Mouse (Mus musculus): ENCODE data around the gene Bfsp2.
"Not testable (repeated sequence)": the region's sequence is repeated elsewhere in the genome, so short reads cannot be mapped to it uniquely, and the experiment has no call there.

The Bfsp2 gene

DNA sequence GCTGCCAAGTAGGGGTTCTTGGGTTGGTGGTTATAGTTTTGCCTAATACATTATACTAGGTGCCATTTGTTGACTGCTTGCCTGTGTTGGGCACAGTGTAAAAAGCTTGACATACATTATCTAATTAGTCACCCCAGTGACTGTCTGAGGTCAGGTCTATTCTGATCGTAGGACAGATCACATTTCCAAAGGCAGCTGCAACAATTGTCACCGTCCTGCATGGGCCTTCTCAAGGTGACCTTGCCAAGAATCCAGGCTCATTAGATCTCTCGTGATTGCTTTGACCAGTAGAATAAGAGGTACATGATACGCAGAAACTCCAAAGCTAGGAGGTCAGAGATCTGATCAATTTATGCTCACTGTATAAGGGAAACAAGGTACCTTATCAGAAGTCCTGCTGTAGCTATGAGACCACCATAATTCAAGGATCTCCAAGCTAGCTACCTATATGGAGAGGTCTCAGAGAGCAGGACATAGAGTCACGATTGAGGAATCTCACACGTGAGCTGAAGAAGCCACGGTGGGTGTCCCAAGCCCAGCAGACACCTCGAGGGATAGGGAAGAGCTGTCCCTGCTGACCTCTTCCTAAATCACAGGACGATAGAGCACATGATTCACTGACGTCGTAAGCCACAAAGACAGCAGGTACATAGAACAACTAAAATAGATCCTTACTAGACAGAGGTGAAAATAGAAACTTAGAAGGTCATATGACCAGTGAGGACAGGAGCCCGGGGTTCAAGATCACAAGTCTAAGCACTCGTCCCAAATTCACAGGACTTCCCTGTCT is 49.6 kb downstream of the Bfsp2 start:
- no peak for DNase-seq (ENCODE audit: low spot score in 2 of 2)

- DNase-seq (ENCODE audit: low spot score in 2 of 2) = no peak
Measured at GRCm38 (mm10) chr9:103426425-103426824, 53.8 kb downstream of the Bfsp2 start.

DNA sequence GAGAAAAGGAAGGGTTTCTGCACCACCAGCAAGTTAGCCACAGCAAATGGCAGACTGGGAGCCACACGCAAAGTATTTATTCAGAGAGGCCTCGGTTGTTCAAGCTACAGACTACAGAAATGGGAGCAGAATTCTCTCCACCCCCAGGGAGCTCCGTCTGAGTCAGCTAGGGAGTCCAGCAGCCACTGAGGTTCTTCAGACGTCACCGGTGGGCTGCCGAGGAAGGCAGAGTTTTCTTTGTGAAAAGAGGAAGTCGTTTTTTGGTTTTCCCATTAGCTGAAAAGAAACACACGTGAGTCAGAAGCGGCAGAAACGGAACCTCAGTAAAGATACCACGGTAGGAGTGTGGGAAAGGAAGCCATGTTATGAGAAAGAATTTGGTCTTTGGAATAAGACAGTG is 55.4 kb downstream of the Bfsp2 start:
- DNase-seq (ENCODE audit: low spot score in 2 of 2) = no peak

DNA sequence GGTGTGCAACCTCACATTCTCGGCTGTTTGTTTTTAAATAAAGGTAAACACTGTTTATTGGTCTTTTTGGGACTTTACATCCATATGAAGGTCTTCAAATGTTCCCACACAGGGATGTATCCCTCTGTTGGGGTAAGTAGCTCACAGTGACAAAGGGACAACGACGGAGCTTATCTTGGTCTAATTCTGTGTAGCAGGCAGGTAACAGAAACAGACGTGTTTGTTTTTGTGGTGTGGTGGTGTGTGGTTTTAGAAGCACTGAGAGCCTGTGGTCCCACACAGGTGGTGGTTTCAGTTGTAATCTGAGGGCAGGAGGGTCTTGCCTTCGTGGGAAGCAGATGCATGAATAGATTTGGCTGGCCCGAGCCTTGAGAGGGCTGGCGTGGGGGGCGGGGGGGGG is 56.3 kb downstream of the Bfsp2 start:
- DNase-seq (ENCODE audit: low spot score in 2 of 2) = no peak

DNA sequence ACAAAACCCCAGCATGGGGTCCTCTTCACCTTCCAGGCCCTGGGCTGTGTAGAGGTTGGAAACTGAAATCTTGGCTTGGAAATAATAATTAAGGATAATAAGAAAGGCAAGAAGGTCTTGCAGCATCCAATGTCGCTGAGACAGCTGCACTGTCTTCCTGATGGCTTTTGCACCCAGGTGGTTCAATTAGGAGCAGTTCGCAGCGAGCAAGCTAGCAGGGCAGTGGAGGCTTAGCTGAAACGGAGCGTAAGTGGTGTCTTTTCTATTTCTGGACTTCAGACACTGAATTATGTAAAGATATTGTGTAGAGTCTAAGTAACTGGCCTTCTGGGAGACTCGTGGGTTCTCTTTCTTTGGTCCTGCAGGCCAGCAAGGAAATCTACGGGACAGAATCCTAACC is 56.8 kb downstream of the Bfsp2 start:
- no peak for DNase-seq (ENCODE audit: low spot score in 2 of 2)

GRCm38 (mm10) chr9:103422847-103423246 is 57.4 kb downstream of the Bfsp2 start:
- no peak for DNase-seq (ENCODE audit: low spot score in 2 of 2)

- no peak for DNase-seq (ENCODE audit: low spot score in 2 of 2)
Measured at GRCm38 (mm10) chr9:103420844-103421243, 59.4 kb downstream of the Bfsp2 start.

DNA sequence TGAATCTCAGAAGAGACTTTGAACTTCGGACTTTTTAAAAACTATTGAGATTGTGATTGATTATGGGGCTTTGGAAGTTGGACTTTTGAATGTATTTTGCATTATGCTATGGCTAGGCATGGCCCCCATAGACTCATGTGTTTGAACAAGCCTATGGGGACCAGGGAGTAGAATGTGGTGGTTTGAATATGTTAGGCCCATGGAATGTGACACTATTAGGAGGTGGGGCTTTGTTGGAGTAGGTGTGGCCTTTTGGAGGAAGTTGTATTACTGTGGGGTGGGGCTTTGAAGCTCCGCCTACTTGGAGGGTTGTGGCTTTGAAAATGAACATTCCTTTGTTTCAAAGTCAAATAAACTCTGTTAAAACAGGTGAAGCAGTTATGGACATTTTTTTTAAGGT is 61.4 kb downstream of the Bfsp2 start:
- no peak for DNase-seq (ENCODE audit: low spot score in 2 of 2)

GRCm38 (mm10) chr9:103418267-103418666 is 62.0 kb downstream of the Bfsp2 start:
- DNase-seq (ENCODE audit: low spot score in 2 of 2) = not testable (repeated sequence)

DNA sequence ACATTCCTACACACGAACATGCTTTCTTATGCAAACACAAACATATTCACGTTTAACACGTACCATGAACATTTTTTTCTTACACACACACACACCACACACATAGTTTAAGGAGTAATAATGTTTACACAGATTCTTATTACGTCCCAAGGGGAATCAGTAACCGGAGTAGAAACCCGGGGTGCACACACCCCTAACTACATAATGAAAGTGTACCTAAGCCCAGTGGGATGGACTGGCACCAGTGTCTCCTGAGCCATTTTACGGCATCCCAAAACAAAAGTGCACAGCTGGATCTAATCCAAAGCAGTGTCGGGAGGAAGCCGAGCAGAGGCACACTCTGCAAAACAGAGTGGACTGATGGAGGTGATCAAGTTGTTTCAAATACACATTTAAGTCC is 66.8 kb downstream of the Bfsp2 start:
- no peak for DNase-seq (ENCODE audit: low spot score in 2 of 2)

DNA sequence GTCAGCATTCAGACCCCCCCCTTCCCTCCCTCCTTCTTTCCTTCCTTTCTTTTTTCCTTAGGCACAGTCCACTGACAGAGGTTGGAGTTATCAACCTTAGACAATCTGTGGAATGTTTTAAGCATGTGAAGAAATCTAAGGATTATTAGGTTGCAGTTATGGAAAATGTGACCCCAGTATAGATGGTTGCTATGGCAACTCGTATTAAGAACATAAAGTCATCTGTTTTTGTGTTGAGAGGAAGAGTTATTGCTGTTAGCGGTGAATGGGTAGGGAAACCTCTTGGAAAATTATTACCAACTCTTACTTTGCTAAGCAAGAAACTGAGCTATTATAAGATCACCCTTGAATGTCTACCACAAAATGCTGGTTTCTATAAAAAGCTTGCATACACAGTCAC is 71.1 kb downstream of the Bfsp2 start:
- DNase-seq (ENCODE audit: low spot score in 2 of 2) = no peak

DNA sequence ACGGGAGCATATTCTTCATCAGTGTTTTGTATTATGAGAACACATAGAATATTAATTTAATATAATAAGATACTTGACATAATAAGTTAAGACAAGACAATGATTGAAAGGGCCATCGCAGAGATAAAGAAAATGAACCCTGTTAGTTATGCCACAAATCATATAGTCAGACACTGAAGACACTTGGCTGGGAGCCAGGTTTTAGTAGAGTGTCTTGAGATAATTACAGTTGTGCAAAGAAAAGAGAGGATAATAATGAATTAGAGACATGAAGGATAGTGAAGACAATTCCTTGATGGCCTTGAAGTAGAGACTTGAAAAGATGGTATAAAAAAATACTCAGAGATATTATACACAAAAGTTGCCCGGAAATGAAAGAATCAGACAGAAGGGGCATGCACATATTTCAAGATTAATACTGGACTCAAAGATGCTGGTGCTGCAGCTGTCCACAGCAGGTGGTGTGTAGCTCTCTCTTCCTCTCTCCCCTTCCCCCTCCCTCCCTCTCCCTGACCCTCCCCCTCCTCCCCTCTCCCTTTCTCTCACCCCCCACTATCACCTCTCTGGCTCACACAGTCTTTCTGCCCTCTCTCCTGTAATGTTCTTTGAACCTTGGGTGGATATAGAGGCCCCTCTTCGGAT is 72.0 kb downstream of the Bfsp2 start:
- no peak for DNase-seq (ENCODE audit: low spot score in 2 of 2)

DNA sequence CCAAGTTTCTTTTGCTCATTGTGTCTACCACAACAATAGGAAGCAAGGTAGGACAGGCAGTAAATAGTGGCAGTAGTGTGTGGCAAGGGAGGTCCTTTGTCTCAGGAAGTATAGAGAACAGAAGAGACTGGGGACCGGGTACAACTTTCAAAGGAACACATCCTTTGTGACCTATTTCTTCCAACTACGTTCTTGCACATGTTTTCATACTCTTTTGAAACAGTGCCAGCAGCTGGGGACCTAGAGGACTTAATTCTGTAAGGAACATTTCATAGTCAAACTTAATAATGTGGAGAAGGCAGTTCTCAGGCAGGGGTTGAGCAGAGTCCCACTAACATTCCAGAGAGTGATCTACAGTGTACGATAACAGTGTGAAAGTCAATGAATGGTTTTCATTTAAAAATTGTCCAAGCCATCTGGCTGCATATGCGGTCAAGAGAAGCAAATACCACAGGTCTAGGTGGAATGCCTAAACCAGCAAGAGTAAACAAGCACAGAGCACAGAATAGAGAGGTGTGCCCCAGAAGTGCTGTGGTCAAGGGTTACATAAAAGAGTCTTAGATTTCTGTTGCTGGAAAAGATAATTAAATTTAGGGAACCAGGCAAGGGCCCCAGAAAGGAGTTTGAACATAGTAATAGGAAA is 76.8 kb downstream of the Bfsp2 start:
- DNase-seq (ENCODE audit: low spot score in 2 of 2) = no peak

- peak; percentile 5 to 12 for DNase-seq (ENCODE audit: low spot score in 2 of 2)
Measured at GRCm38 (mm10) chr9:103398509-103399157, 81.6 kb downstream of the Bfsp2 start.

DNA sequence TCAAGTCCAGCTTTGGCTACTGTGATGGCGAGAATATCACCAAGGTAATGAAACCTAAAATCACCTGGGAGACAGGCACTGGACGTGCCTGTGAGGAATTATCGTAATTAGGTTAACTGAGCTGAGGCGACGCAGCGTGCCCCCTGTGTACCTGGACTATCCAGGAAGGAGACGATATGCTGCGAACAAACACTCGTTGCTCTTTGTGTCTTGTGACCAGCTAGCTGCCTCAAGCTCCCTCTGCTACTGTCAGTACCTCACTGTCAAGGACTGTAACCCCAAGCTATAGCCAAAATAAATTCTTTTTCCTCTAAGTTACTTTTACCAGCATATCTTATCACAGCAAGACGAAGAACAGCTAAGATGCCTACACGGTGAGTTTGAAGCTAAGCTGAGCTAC is 87.0 kb downstream of the Bfsp2 start:
- no peak for DNase-seq (ENCODE audit: low spot score in 2 of 2)

DNA sequence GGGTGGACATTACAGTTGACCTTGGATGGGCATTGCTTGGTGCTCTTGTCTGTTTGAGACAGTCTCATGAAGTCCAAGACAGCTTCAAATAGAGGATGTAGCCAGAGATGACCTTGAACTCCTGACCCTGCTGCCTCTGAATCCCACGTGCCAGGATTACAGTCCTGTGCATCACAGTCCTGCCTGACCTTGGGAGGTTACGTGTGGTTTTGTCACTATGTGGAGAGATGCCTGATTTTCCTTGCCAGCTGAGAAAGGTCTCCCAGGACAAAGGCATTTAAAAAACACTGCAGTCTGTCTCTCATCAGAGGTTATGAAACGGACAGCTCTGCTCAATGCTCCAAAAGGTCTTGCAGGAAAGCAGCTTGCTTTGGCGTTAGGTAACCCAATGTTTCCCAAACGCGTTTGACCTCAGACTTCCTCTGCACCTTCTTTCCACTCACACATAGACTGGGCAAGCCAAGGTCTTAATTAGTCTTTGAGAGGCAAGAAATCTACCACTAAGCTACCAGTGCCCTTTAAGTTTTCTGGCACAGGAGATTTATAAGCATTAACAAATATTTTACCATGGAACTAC is 88.3 kb downstream of the Bfsp2 start:
- no peak for DNase-seq (ENCODE audit: low spot score in 2 of 2)

GRCm38 (mm10) chr9:103389261-103389660 is 91.0 kb downstream of the Bfsp2 start:
- DNase-seq (ENCODE audit: low spot score in 2 of 2) = no peak

GRCm38 (mm10) chr9:103387011-103387653 is 93.1 kb downstream of the Bfsp2 start:
- DNase-seq (ENCODE audit: low spot score in 2 of 2) = no peak

- DNase-seq (ENCODE audit: low spot score in 2 of 2) = no peak
Measured at GRCm38 (mm10) chr9:103386573-103386972, 93.6 kb downstream of the Bfsp2 start.

- no peak for DNase-seq (ENCODE audit: low spot score in 2 of 2)
Measured at GRCm38 (mm10) chr9:103385600-103385999, 94.6 kb downstream of the Bfsp2 start.

GRCm38 (mm10) chr9:103384141-103384796 is 96.0 kb downstream of the Bfsp2 start:
- no peak for DNase-seq (ENCODE audit: low spot score in 2 of 2)

All from frontal cortex, postnatal 36 days (tissue).